12 mouse cellular contexts compared by ENCODE assay signal in genomic region chr8:122923431-122924090, GRCm38 (mm10).
DNase-seq lines count a peak whose midpoint lies in the region; ATAC-seq and TF ChIP-seq lines count a peak whose summit lies in the region.
"Had no signal": no experiment of that assay in that cellular context is flagged by ENCODE, and none has a peak within 500 bp of the region (broad histone marks: within the 10 kb centered on the region; RNA-seq: fewer than 3 reads in every experiment).

No protein-coding gene starts in this region.

- DNase-seq in hindbrain, postnatal 0 days (ENCODE audit: low spot score): no peak
- DNase-seq in NIH3T3 (ENCODE audit: low read depth): peak; percentile 47
- DNase-seq in thymus, postnatal 10 days (ENCODE audit: low spot score in 2 of 2): no peak
- no peak for DNase-seq in thymus, postnatal 0 days (ENCODE audit: low spot score)
- DNase-seq in layer of hippocampus, postnatal 10 days (ENCODE audit: low spot score in 2 of 2): no peak
- DNase-seq: gastrocnemius, postnatal 25 days; kidney, postnatal 25 days had no signal

- peak overlapping the region; percentile 18; the same call in 1 of the 2 replicates for H3K9ac ChIP-seq in hindbrain, embryonic 12.5 days
- H3K9ac ChIP-seq in hindbrain, postnatal 0 days (replicated peaks; ENCODE audit: low read length): no peak overlapping the region
- no peak overlapping the region for H3K9ac ChIP-seq in limb, embryonic 13.5 days
- H3K9ac ChIP-seq: limb, embryonic 15.5 days; neural tube, embryonic 12.5 days had no signal

- H3K9me3 ChIP-seq in hindbrain, embryonic 12.5 days (replicated peaks): no peaks in the 10 kb centered on the region
- no peaks in the 10 kb centered on the region for H3K9me3 ChIP-seq in hindbrain, postnatal 0 days (ENCODE audit: low read length)
- H3K9me3 ChIP-seq in limb, embryonic 13.5 days: no peaks in the 10 kb centered on the region
- H3K9me3 ChIP-seq: limb, embryonic 15.5 days; neural tube, embryonic 12.5 days had no signal

- H3K27me3 ChIP-seq in hindbrain, embryonic 12.5 days: no peaks in the 10 kb centered on the region
- H3K27me3 ChIP-seq in hindbrain, postnatal 0 days (ENCODE audit: insufficient read depth, low read length): no peaks in the 10 kb centered on the region
- H3K27me3 ChIP-seq in C2C12 (ENCODE audit: control insufficient read depth, insufficient read depth, insufficient read length): no peaks in the 10 kb centered on the region
- H3K27me3 ChIP-seq in limb, embryonic 13.5 days: no peaks in the 10 kb centered on the region
- H3K27me3 ChIP-seq: limb, embryonic 15.5 days; neural tube, embryonic 12.5 days had no signal

- no peak for ATAC-seq in hindbrain, embryonic 12.5 days (ENCODE audit: low FRiP score)
- no peak for ATAC-seq in hindbrain, postnatal 0 days
- no peak for ATAC-seq in limb, embryonic 13.5 days (ENCODE audit: low FRiP score, low read depth)

- H3ac ChIP-seq in C2C12 (ENCODE audit: control insufficient read depth, insufficient read length, low read depth): no peak overlapping the region

- no peak for TF ChIP-seq CTCF in hindbrain, postnatal 0 days (IDR thresholded peaks at IDR 0.05; ENCODE audit: low read depth)
- no peak for TF ChIP-seq CTCF in C2C12 (IDR thresholded peaks at IDR 0.05; ENCODE audit: control insufficient read depth, insufficient read depth, insufficient read length)

- H3K36me3 ChIP-seq in hindbrain, embryonic 12.5 days: no peaks in the 10 kb centered on the region
- no peaks in the 10 kb centered on the region for H3K36me3 ChIP-seq in hindbrain, postnatal 0 days (ENCODE audit: insufficient read depth, low read length)
- H3K36me3 ChIP-seq in C2C12 (ENCODE audit: control insufficient read depth, insufficient read depth): peaks cover 3% of the 10 kb centered on the region
- 0 out of 2 replicates have a peak, but pooled peaks cover 3% of the 10 kb centered on the region for H3K36me3 ChIP-seq in limb, embryonic 13.5 days
- H3K36me3 ChIP-seq: limb, embryonic 15.5 days; neural tube, embryonic 12.5 days had no signal

- H3K79me3 ChIP-seq in C2C12 (ENCODE audit: low read depth): peaks cover 82% of the 10 kb centered on the region

- H3K79me2 ChIP-seq in C2C12 (ENCODE audit: control insufficient read depth, insufficient read depth): peaks cover 100% of the 10 kb centered on the region

- peaks cover 28% of the 10 kb centered on the region for H3K4me1 ChIP-seq in hindbrain, embryonic 12.5 days
- peaks cover 4% of the 10 kb centered on the region; the same call in 1 of the 2 replicates for H3K4me1 ChIP-seq in hindbrain, postnatal 0 days (ENCODE audit: insufficient read depth, low read length)
- H3K4me1 ChIP-seq in limb, embryonic 13.5 days: peaks cover 37% of the 10 kb centered on the region

- WGBS in hindbrain, embryonic 12.5 days: 50% methylated on average over 7 of the region's 7 CpGs
- WGBS in hindbrain, postnatal 0 days: 51% methylated on average over 7 of the region's 7 CpGs
- WGBS in limb, embryonic 13.5 days: 51% methylated on average over 7 of the region's 7 CpGs

- H3K4me2 ChIP-seq in hindbrain, embryonic 12.5 days (replicated peaks): no peak overlapping the region
- H3K4me2 ChIP-seq in hindbrain, postnatal 0 days (ENCODE audit: low read depth, low read length): no peak overlapping the region
- no peak overlapping the region for H3K4me2 ChIP-seq in limb, embryonic 13.5 days (replicated peaks)
- H3K4me2 ChIP-seq: limb, embryonic 15.5 days; neural tube, embryonic 12.5 days had no signal

- no peak overlapping the region for H3K27ac ChIP-seq in hindbrain, embryonic 12.5 days
- no peak overlapping the region; the same call in 1 of the 2 replicates for H3K27ac ChIP-seq in hindbrain, postnatal 0 days
- peak overlapping the region; percentile 15; the same call in 1 of the 2 replicates for H3K27ac ChIP-seq in limb, embryonic 13.5 days
- H3K27ac ChIP-seq: limb, embryonic 15.5 days; neural tube, embryonic 12.5 days had no signal

- H3K4me3 ChIP-seq in hindbrain, embryonic 12.5 days: no peak overlapping the region
- no peak overlapping the region for H3K4me3 ChIP-seq in hindbrain, postnatal 0 days (ENCODE audit: low read length)
- H3K4me3 ChIP-seq in C2C12 (ENCODE audit: insufficient read depth, poor library complexity, severe bottlenecking): no peak overlapping the region
- H3K4me3 ChIP-seq in limb, embryonic 13.5 days: no peak overlapping the region
- H3K4me3 ChIP-seq: limb, embryonic 15.5 days; neural tube, embryonic 12.5 days had no signal

TF ChIP-seq in C2C12, 6 proteins besides CTCF, POLR2A, EP300 and RAD21:
- TF ChIP-seq MYOG (IDR thresholded peaks at IDR 0.05; ENCODE audit: control insufficient read depth, extremely low read depth, insufficient read length): no peak
- no peak for TF ChIP-seq MYOD1 (IDR thresholded peaks at IDR 0.05; ENCODE audit: control insufficient read depth, insufficient read length, low read depth)
- no peak for TF ChIP-seq MAX (IDR thresholded peaks at IDR 0.05)
- no peak for TF ChIP-seq USF1 (IDR thresholded peaks at IDR 0.05; ENCODE audit: low read depth)
- TF ChIP-seq FOSL1 (IDR thresholded peaks at IDR 0.05; ENCODE audit: insufficient read depth, low read length, poor library complexity, severe bottlenecking): no peak
- peak; percentile 28 for TF ChIP-seq CEBPB (IDR thresholded peaks at IDR 0.05; ENCODE audit: low read depth)
